Mouse (Mus musculus) heart, embryonic 16.5 days (tissue): ENCODE results near the gene Ankrd13a. TPM values are rescaled to one million over a fixed set of nuclear protein-coding genes. Genes with fewer than 3 reads are reported as not detected.

Experiments
- ATAC-seq: fragments of 200-750 bp; cut with Nextera tagmentation; replicated peaks from 2 replicates; pipeline ENCODE4 v1.8.0; 2017; ENCODE audit warnings: moderate number of reproducible peaks; ENCODE audit not compliant: insufficient read depth, low FRiP score; ENCODE audit errors: extremely low read depth
- H3K27ac ChIP-seq: fragments of 300-500 bp; sonication (generic); 2 replicates; pipeline ENCODE4 v1.5.1; 2014; ENCODE audit warnings: mild to moderate bottlenecking, low read length, control low read depth, moderate library complexity
- H3K27me3 ChIP-seq: fragments of 300-500 bp; sonication (generic); 2 replicates; pipeline ENCODE4 v1.6.1; 2014; ENCODE audit warnings: low read length, mixed read lengths; ENCODE audit not compliant: control insufficient read depth, insufficient read depth
- H3K36me3 ChIP-seq: fragments of 300-500 bp; sonication (generic); 2 replicates; pipeline ENCODE4 v1.6.1; 2014; ENCODE audit not compliant: control insufficient read depth, insufficient read depth
- H3K4me1 ChIP-seq: fragments of 300-500 bp; sonication (generic); 2 replicates; pipeline ENCODE4 v1.6.1; 2014; ENCODE audit warnings: low read length, mixed read lengths; ENCODE audit not compliant: control insufficient read depth, insufficient read depth
- H3K4me2 ChIP-seq: fragments of 300-500 bp; sonication (generic); 2 replicates; pipeline ENCODE4 v1.6.1; 2014; ENCODE audit warnings: low read depth, mild to moderate bottlenecking, control low read depth, low read length
- H3K4me3 ChIP-seq: fragments of 300-500 bp; sonication (generic); 2 replicates; pipeline ENCODE4 v1.5.1; 2014; ENCODE audit warnings: mild to moderate bottlenecking, control low read depth, low read length
- H3K9ac ChIP-seq: fragments of 300-500 bp; sonication (generic); 2 replicates; pipeline ENCODE4 v1.6.1; 2014; ENCODE audit warnings: low read length, control low read depth
- H3K9me3 ChIP-seq: fragments of 300-500 bp; sonication (generic); replicated peaks from 2 replicates; pipeline ENCODE4 v1.6.1; 2016; ENCODE audit warnings: low read length; ENCODE audit not compliant: control insufficient read depth
- WGBS: fragments of 180-500 bp; shearing (Covaris S2); extraction: QIAGEN DNeasy Blood & Tissue Kit; methylation state at CpG from one replicate; pipeline ENCODE4 v1.1.7; 2014; 5-methylcytosine and 5-hydroxymethylcytosine counted together
- polyA plus RNA-seq: library from polyadenylated mRNA; unstranded; fragments of >200 nt; fragmentation: Nextera tagmentation; extraction: Ambion mirVana; gene quantifications from 2 replicates; pipeline ENCODE4 v1.2.1, GENCODE M21; 2015

Ankrd13a gene
- polyA plus RNA-seq, 1 experiment from 2014 or later, result 28.4 TPM

DNA sequence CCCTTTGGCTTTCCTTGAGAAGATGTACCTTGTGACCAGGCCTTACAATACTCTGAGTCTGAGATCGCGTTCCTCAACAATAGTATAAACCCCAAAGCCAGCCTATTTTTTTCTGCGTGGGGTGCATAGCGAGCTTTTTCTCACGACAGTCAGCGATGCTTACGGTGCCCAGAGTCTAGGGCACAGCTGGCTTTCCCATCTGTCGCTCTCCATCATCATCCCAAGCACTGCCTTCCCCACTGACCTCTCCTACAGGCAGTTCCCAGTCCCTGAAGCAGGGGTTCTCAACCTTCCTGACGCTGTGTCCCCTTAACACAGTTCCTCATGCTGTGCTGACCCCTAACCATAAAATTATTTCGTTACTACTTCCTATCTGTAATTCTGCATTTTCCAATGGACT lies 31.9 kb upstream of the Ankrd13a start:
- ATAC-seq, result no peak
- no peak overlapping the region for H3K9ac ChIP-seq
- H3K36me3 ChIP-seq, result peaks cover 52% of the 10 kb centered on the region
- no peaks in the 10 kb centered on the region for H3K27me3 ChIP-seq
- no peaks in the 10 kb centered on the region for H3K9me3 ChIP-seq
- peaks cover 30% of the 10 kb centered on the region for H3K4me1 ChIP-seq
- H3K4me3 ChIP-seq, result no peak overlapping the region
- WGBS, result 94% methylated on average over 10 of the region's 10 CpGs
- no peak overlapping the region; the same call in 1 of the 2 replicates for H3K27ac ChIP-seq
- no peak overlapping the region for H3K4me2 ChIP-seq

- Histone ChIP-seq H3K27me3 (no peaks in the 10 kb centered on the region), H3K9me3 (no peaks in the 10 kb centered on the region), H3K9ac (no peak overlapping the region), H3K4me1 (peaks cover 27% of the 10 kb centered on the region), H3K4me3 (no peak overlapping the region), H3K4me2 (no peak overlapping the region), H3K36me3 (peaks cover 51% of the 10 kb centered on the region), H3K27ac (peak overlapping the region; percentile 73)
- 62% methylated on average over 13 of the region's 13 CpGs for WGBS
- ATAC-seq, result peak; percentile 76
Measured at GRCm38 (mm10) chr5:114742998-114743696, 31.3 kb upstream of the Ankrd13a start.

DNA sequence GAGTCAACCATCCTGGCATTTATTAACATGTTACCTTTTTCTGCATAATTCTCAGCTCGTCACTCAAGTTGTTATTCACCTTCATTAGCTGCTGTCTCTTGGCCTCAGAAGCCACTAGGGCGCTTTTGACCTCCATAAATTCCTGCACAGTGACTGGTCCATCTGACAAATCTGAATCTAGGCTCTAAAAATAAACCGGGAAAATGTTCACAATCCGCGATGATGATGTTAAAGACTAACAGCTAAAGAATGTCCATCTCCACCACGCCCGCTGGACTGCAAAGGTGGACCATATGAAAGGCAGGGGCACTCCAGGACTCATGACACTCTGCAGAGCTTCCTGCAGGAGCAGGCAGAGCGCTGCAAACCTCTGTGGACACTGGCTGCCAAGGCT lies 30.8 kb upstream of the Ankrd13a start:
- WGBS, result 65% methylated on average over 8 of the region's 8 CpGs
- no peak overlapping the region for H3K4me3 ChIP-seq
- H3K36me3 ChIP-seq, result peaks cover 51% of the 10 kb centered on the region
- no peaks in the 10 kb centered on the region for H3K27me3 ChIP-seq
- no peak overlapping the region for H3K9ac ChIP-seq
- no peak overlapping the region for H3K4me2 ChIP-seq
- peaks cover 22% of the 10 kb centered on the region for H3K4me1 ChIP-seq
- no peaks in the 10 kb centered on the region for H3K9me3 ChIP-seq
- no peak for ATAC-seq
- peak overlapping the region; percentile 73 for H3K27ac ChIP-seq

GRCm38 (mm10) chr5:114745581-114745980 lies 28.9 kb upstream of the Ankrd13a start:
- Histone ChIP-seq H3K4me2 (no peak overlapping the region), H3K9ac (no peak overlapping the region), H3K27me3 (no peaks in the 10 kb centered on the region), H3K4me3 (no peak overlapping the region), H3K27ac (no peak overlapping the region), H3K36me3 (peaks cover 56% of the 10 kb centered on the region), H3K9me3 (no peaks in the 10 kb centered on the region), H3K4me1 (peaks cover 10% of the 10 kb centered on the region)
- WGBS, result 75% methylated on average over 5 of the region's 5 CpGs
- ATAC-seq, result no peak

- no peak overlapping the region for H3K27ac ChIP-seq
- H3K9me3 ChIP-seq, result no peaks in the 10 kb centered on the region
- H3K9ac ChIP-seq, result no peak overlapping the region
- peaks cover 8% of the 10 kb centered on the region; the same call in 1 of the 2 replicates for H3K4me1 ChIP-seq
- peaks cover 53% of the 10 kb centered on the region for H3K36me3 ChIP-seq
- no peak for ATAC-seq
- H3K4me3 ChIP-seq, result no peak overlapping the region
- 79% methylated on average over 4 of the region's 4 CpGs for WGBS
- H3K27me3 ChIP-seq, result no peaks in the 10 kb centered on the region
- H3K4me2 ChIP-seq, result no peak overlapping the region
Measured at GRCm38 (mm10) chr5:114746886-114747285, 27.6 kb upstream of the Ankrd13a start.

- WGBS, result 93% methylated on average over 5 of the region's 5 CpGs
Measured at GRCm38 (mm10) chr5:114747521-114747920, 27.0 kb upstream of the Ankrd13a start.

GRCm38 (mm10) chr5:114750325-114750724 lies 24.2 kb upstream of the Ankrd13a start:
- no peaks in the 10 kb centered on the region for H3K27me3 ChIP-seq
- peaks cover 53% of the 10 kb centered on the region for H3K36me3 ChIP-seq
- no peak for ATAC-seq
- no peak overlapping the region for H3K4me2 ChIP-seq
- H3K9me3 ChIP-seq, result no peaks in the 10 kb centered on the region
- H3K4me1 ChIP-seq, result no peaks in the 10 kb centered on the region
- 89% methylated on average over 10 of the region's 10 CpGs for WGBS
- H3K27ac ChIP-seq, result no peak overlapping the region
- H3K4me3 ChIP-seq, result no peak overlapping the region
- no peak overlapping the region for H3K9ac ChIP-seq

More at GRCm38 (mm10) chr5:114747521-114747920, 27.0 kb upstream of the Ankrd13a start:
- H3K4me2 ChIP-seq, result no peak overlapping the region
- no peak for ATAC-seq
- H3K4me3 ChIP-seq, result no peak overlapping the region
- H3K9ac ChIP-seq, result no peak overlapping the region
- H3K27ac ChIP-seq, result no peak overlapping the region
- H3K9me3 ChIP-seq, result no peaks in the 10 kb centered on the region
- peaks cover 8% of the 10 kb centered on the region; the same call in 1 of the 2 replicates for H3K4me1 ChIP-seq
- peaks cover 54% of the 10 kb centered on the region for H3K36me3 ChIP-seq
- no peaks in the 10 kb centered on the region for H3K27me3 ChIP-seq

- Histone ChIP-seq H3K4me1 (no peaks in the 10 kb centered on the region), H3K27me3 (no peaks in the 10 kb centered on the region), H3K27ac (no peak overlapping the region), H3K4me2 (no peak overlapping the region), H3K36me3 (peaks cover 57% of the 10 kb centered on the region), H3K4me3 (no peak overlapping the region), H3K9ac (no peak overlapping the region), H3K9me3 (no peaks in the 10 kb centered on the region)
- WGBS, result 93% methylated on average over 10 of the region's 10 CpGs
- ATAC-seq, result no peak
Measured at GRCm38 (mm10) chr5:114752397-114752796, 22.1 kb upstream of the Ankrd13a start.

GRCm38 (mm10) chr5:114753384-114753783 lies 21.1 kb upstream of the Ankrd13a start:
- H3K27ac ChIP-seq, result no peak overlapping the region
- no peak for ATAC-seq
- no peak overlapping the region for H3K9ac ChIP-seq
- no peaks in the 10 kb centered on the region for H3K27me3 ChIP-seq
- H3K9me3 ChIP-seq, result no peaks in the 10 kb centered on the region
- no peak overlapping the region for H3K4me2 ChIP-seq
- WGBS, result 89% methylated on average over 12 of the region's 12 CpGs
- peaks cover 53% of the 10 kb centered on the region for H3K36me3 ChIP-seq
- no peak overlapping the region for H3K4me3 ChIP-seq
- H3K4me1 ChIP-seq, result no peaks in the 10 kb centered on the region
